Mouse (Mus musculus): ENCODE results near the gene Ptpn12.

Ptpn12 gene

GRCm38 (mm10) chr5:21030226-21030625 is 25.5 kb downstream of the Ptpn12 start:
- no peak for DNase-seq (ENCODE audit: low spot score)

GRCm38 (mm10) chr5:21017075-21017474 is 38.6 kb downstream of the Ptpn12 start:
- DNase-seq (ENCODE audit: low spot score), result no peak

- no peak for DNase-seq (ENCODE audit: low spot score)
Measured at GRCm38 (mm10) chr5:21010908-21011307, 44.8 kb downstream of the Ptpn12 start.

GRCm38 (mm10) chr5:21002723-21003122 is 53.0 kb downstream of the Ptpn12 start:
- DNase-seq (ENCODE audit: low spot score), result no peak

- no peak for DNase-seq (ENCODE audit: low spot score)
Measured at GRCm38 (mm10) chr5:21001622-21002315, 53.9 kb downstream of the Ptpn12 start.

GRCm38 (mm10) chr5:20998427-20998826 is 57.3 kb downstream of the Ptpn12 start:
- DNase-seq (ENCODE audit: low spot score), result no peak

GRCm38 (mm10) chr5:20997555-20997954 is 58.2 kb downstream of the Ptpn12 start:
- no peak for DNase-seq (ENCODE audit: low spot score)

GRCm38 (mm10) chr5:20990062-20990809 is 65.5 kb downstream of the Ptpn12 start:
- no peak for DNase-seq (ENCODE audit: low spot score)

GRCm38 (mm10) chr5:20986271-20986670 is 69.4 kb downstream of the Ptpn12 start:
- DNase-seq (ENCODE audit: low spot score), result no peak

- DNase-seq (ENCODE audit: low spot score), result no peak
Measured at GRCm38 (mm10) chr5:20983505-20983904, 72.2 kb downstream of the Ptpn12 start.

- DNase-seq (ENCODE audit: low spot score), result no peak
Measured at GRCm38 (mm10) chr5:20974690-20975089, 81.0 kb downstream of the Ptpn12 start.

- DNase-seq (ENCODE audit: low spot score), result no peak
Measured at GRCm38 (mm10) chr5:20973999-20974398, 81.7 kb downstream of the Ptpn12 start.

GRCm38 (mm10) chr5:20973069-20973468 is 82.6 kb downstream of the Ptpn12 start:
- DNase-seq (ENCODE audit: low spot score), result no peak

GRCm38 (mm10) chr5:20968963-20969362 is 86.7 kb downstream of the Ptpn12 start:
- DNase-seq (ENCODE audit: low spot score), result peak; percentile 62

- no peak for DNase-seq (ENCODE audit: low spot score)
Measured at GRCm38 (mm10) chr5:20968493-20968892, 87.2 kb downstream of the Ptpn12 start.

- peak; percentile 40 for DNase-seq (ENCODE audit: low spot score)
Measured at GRCm38 (mm10) chr5:20967942-20968341, 87.8 kb downstream of the Ptpn12 start.

GRCm38 (mm10) chr5:20964446-20964845 is 91.3 kb downstream of the Ptpn12 start:
- DNase-seq (ENCODE audit: low spot score), result no peak

GRCm38 (mm10) chr5:20963295-20963694 is 92.4 kb downstream of the Ptpn12 start:
- no peak for DNase-seq (ENCODE audit: low spot score)

GRCm38 (mm10) chr5:20960927-20961326 is 94.8 kb downstream of the Ptpn12 start:
- DNase-seq (ENCODE audit: low spot score), result no peak

- DNase-seq (ENCODE audit: low spot score), result no peak
Measured at GRCm38 (mm10) chr5:20956298-20956697, 99.4 kb downstream of the Ptpn12 start, which contains the start of gene Rsbn1l. TSS of gene Rsbn1l (minus strand) at chr5:20956398.

- no peak for DNase-seq (ENCODE audit: low spot score)
Measured at GRCm38 (mm10) chr5:20955114-20955835, 100.4 kb downstream of the Ptpn12 start.

- no peak for DNase-seq (ENCODE audit: low spot score)
Measured at GRCm38 (mm10) chr5:20952337-20952925, 103.3 kb downstream of the Ptpn12 start.

All from retina, embryonic 14.5 days (tissue).